Mouse (Mus musculus): Measurements from ENCODE around the gene Arel1. TPM values are rescaled to one million over a fixed set of nuclear protein-coding genes. Genes with fewer than 3 reads are reported as not detected.
A peak's percentile ranks its signal among the peaks of the same experiment; 100 is the strongest.

Arel1 gene
- polyA plus RNA-seq, 1 experiment from 2014 or later: 10.8 TPM

DNA sequence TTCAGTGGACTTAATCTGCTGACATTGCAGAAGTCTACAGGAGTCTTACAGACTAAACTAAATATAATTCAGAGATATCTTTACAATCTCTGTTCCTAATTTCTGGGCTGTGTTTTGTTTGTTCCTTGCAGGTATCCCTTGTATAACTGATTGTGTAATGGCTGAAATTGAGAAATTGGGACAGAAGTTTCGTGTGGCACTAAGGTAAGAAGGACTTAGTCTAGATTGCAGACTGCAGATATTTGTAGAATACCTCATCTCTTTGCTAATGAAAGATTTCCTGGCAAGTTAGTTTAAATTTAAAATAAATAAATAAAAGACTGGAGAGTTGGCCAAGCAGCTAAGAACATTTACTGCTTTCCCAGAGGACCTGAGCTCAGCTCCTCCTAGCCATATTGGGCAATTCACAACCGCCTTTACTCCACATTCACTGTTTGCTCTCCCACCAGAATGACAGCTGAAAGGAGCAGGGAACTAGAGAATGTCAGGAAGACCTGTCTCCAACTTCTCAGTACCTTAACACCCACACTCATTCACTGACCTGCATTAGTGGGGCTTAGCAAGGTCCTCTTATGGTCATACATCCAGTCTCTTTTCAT is 8.7 kb upstream of the Arel1 start:
- Histone ChIP-seq H3K4me1 (no peaks in the 10 kb centered on the region), H3K9ac (no peak overlapping the region), H3K27ac (no peak overlapping the region), H3K27me3 (replicated peaks) (no peaks in the 10 kb centered on the region), H3K9me3 (no peaks in the 10 kb centered on the region), H3K36me3 (peaks cover 30% of the 10 kb centered on the region), H3K4me3 (replicated peaks) (no peak overlapping the region), H3K4me2 (no peak overlapping the region)
- WGBS: 84% methylated on average over 2 of the region's 2 CpGs
- ATAC-seq (ENCODE audit: insufficient read depth, low FRiP score, low read depth): no peak

DNA sequence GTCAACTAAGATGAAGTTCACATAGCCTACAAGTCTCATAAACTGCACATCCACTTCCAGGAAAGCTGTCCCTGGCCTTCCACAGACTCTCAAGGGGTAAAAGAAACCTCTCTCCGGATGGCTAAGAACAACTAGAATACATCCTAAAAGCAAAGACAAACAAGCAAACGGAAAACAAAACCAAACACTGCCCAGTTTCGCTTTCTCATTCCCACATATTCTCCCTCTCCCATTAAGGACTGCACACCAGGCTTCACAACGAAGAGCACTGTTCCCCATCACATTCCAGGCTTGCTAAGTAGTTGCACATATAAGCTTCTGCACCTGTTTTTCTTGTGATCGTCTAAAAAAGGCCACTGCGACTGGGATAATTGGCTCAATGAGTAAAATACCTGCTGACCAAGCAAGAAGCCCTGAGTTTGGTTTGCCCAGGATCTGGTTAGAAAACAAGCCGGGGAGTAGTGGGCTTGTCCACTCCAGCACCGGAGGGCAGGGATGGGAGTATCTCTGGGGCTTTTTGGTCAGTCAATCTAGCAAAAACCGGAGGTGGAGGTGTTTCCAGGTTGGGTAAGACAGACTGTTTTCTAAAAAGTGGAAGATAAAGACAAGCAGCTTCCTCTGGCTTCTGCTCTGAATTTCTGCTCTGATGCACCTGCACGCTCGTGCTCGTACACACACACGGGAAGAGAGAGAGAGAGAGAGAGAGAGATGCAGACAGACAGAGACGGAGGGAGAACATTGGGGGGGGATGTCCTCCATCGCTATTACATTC is 858 bp downstream of the Arel1 start:
- Histone ChIP-seq H3K4me1 (peaks cover 15% of the 10 kb centered on the region), H3K27ac (no peak overlapping the region), H3K36me3 (peaks cover 6% of the 10 kb centered on the region), H3K9me3 (no peaks in the 10 kb centered on the region), H3K4me2 (peak overlapping the region; percentile 86), H3K9ac (peak overlapping the region; percentile 74), H3K4me3 (replicated peaks) (peak overlapping the region; percentile 93), H3K27me3 (replicated peaks) (no peaks in the 10 kb centered on the region)
- 19% methylated on average over 15 of the region's 15 CpGs for WGBS
- ATAC-seq (ENCODE audit: insufficient read depth, low FRiP score, low read depth): no peak

DNA sequence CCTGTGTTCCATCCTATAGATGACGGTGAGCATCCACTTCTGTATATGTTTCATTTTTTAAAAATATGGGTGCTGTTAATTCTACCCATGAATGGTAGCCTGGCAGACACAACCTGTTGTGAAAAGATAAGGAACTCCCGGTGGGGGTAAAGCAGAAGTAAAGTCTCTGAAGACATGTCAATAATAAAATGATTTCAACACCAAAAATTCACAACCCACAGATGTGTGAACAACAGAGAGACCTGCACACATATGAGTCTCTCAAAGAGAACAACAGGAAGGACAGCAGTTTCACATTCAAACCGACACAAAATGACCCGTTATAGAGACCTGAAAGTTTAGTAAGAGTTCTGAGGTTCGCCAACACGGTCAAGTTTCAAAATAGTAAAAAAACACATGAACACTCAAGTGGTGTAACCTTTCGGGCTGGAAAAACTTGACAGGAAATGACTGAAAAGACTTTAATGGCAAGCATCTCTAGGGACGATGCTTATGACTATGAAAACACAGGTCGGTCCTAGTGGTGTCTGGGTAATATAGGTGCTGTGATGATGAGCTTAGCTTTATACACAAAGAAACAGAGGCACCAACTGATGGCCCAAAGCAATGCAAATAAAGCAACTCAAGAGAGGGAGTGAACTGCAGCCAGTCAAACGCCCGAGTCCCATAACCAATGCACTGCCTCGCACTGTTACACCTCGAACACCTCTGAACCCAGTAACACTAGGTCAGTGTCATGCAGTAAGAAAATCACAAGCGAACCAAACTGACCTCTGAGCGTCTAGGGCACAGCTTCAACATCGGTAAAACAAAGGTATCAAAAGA is 1.7 kb downstream of the Arel1 start:
- no peaks in the 10 kb centered on the region for H3K9me3 ChIP-seq
- no peak overlapping the region for H3K9ac ChIP-seq
- ATAC-seq (ENCODE audit: insufficient read depth, low FRiP score, low read depth): no peak
- peaks cover 15% of the 10 kb centered on the region for H3K4me1 ChIP-seq
- H3K4me2 ChIP-seq: peak overlapping the region; percentile 86
- no peaks in the 10 kb centered on the region; the same call in 1 of the 2 replicates for H3K36me3 ChIP-seq
- no peaks in the 10 kb centered on the region for H3K27me3 ChIP-seq (replicated peaks)
- WGBS: 76% methylated on average over 16 of the region's 16 CpGs
- no peak overlapping the region for H3K27ac ChIP-seq
- H3K4me3 ChIP-seq (replicated peaks): peak overlapping the region; percentile 93; the same call in 1 of the 2 replicates

DNA sequence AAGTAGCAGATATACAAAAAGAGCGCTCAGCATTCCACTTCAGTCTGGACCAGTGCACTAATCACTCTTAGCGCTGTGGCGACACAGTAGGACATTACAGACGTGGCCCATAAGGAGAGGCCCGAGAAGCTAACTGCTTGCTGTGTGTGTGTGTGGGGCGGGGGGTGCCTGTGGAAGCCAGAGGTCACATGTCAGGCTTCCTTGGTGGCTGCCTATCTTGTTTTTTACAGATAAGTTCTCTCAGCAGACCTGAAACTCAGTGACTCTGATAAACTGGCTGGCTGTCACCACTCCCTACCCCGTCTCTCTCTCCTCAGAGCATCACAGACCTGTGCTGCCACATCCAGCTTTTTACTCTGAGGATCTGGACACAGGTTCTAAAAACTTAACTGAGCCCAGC is 8.1 kb downstream of the Arel1 start:
- Histone ChIP-seq H3K4me2 (no peak overlapping the region), H3K9me3 (no peaks in the 10 kb centered on the region), H3K9ac (no peak overlapping the region), H3K4me1 (no peaks in the 10 kb centered on the region), H3K36me3 (no peaks in the 10 kb centered on the region), H3K27me3 (replicated peaks) (no peaks in the 10 kb centered on the region), H3K27ac (no peak overlapping the region), H3K4me3 (replicated peaks) (no peak overlapping the region)
- peak; percentile 87 for ATAC-seq (ENCODE audit: insufficient read depth, low FRiP score, low read depth)
- WGBS: 73% methylated on average over 7 of the region's 7 CpGs

DNA sequence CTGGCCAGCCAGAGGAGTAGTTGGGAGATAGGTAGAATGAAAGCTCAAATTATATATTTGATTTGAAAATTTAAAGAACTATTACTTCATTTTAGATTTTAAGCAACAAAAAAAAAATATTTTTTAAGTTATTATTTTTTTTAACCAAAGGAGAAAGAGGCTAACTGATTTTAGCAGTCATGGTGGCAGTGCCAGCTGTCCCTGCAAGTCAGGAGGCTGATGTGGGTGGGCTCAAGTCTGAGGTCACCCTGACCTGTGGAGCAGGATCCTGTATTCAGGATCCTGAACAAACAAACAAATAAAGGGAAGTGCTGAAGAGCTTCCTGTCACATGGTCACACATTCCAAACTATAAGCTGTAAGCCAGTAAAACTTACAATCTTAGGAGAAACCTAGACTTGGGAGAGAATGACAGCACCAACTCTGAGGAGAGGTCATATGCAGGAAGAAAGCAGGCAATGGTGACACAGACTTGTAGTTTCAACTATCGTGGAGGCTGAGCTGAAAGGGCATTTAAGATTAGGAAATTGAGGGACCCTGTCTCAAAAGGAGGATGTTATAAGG is 11.8 kb downstream of the Arel1 start:
- ATAC-seq (ENCODE audit: insufficient read depth, low FRiP score, low read depth): no peak
- 77% methylated on average over 1 of the region's 1 CpGs for WGBS
- no peaks in the 10 kb centered on the region for H3K27me3 ChIP-seq (replicated peaks)

DNA sequence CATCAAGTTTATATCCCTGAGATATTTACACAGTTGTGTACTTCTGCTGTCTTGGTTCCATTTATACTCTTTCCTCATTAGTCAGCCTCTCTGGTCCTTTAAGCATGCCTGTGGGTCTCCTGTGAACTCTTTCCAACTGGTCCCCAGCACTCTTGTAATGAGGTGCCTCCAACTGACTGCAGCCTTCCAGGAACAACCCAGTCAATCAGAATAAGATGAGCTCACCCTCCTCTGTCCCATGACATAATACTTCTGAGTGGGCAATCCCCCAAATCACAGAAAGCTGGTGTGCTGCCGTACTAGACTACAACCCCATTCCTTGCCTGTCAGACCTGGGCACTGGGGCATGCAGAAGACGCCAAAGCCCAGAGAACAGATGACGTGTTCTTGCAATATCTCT is 14.4 kb downstream of the Arel1 start:
- H3K27ac ChIP-seq: no peak overlapping the region
- no peaks in the 10 kb centered on the region for H3K9me3 ChIP-seq
- no peak overlapping the region for H3K9ac ChIP-seq
- ATAC-seq (ENCODE audit: insufficient read depth, low FRiP score, low read depth): no peak
- H3K4me1 ChIP-seq: no peaks in the 10 kb centered on the region
- no peaks in the 10 kb centered on the region for H3K27me3 ChIP-seq (replicated peaks)
- H3K4me3 ChIP-seq (replicated peaks): no peak overlapping the region
- no peaks in the 10 kb centered on the region for H3K36me3 ChIP-seq
- 94% methylated on average over 3 of the region's 3 CpGs for WGBS
- no peak overlapping the region for H3K4me2 ChIP-seq

More for the DNA sequence above, 11.8 kb downstream of the Arel1 start:
- Histone ChIP-seq H3K36me3 (no peaks in the 10 kb centered on the region), H3K4me3 (replicated peaks) (no peak overlapping the region), H3K4me1 (no peaks in the 10 kb centered on the region), H3K4me2 (no peak overlapping the region), H3K9ac (no peak overlapping the region), H3K27ac (no peak overlapping the region), H3K9me3 (no peaks in the 10 kb centered on the region)

DNA sequence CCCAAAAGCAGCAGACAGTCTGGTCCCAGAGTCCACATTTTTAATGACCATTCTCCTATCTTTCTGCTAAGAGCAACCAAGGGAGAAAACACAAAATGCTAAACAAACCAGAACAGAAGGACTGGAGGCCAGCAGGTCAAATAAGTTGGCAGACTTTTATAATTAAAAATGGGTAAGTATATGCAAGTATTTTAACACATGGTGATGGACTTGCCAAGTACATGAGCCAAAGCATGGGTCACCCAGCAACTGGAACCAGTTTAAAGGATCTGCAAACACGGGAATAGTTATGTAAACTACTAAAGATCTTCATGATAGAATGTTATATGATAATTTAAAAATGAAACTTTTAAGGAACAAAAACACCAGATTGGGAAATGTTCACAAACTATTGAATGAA is 18.3 kb downstream of the Arel1 start:
- no peaks in the 10 kb centered on the region for H3K4me1 ChIP-seq
- 55% methylated on average over 1 of the region's 1 CpGs for WGBS
- no peak overlapping the region for H3K9ac ChIP-seq
- no peaks in the 10 kb centered on the region for H3K27me3 ChIP-seq (replicated peaks)
- ATAC-seq (ENCODE audit: insufficient read depth, low FRiP score, low read depth): no peak
- H3K9me3 ChIP-seq: no peaks in the 10 kb centered on the region
- no peak overlapping the region for H3K4me2 ChIP-seq
- no peak overlapping the region for H3K4me3 ChIP-seq (replicated peaks)
- H3K27ac ChIP-seq: peak overlapping the region; percentile 26; the same call in 1 of the 2 replicates
- 0 out of 2 replicates have a peak, but pooled peaks cover 6% of the 10 kb centered on the region for H3K36me3 ChIP-seq

DNA sequence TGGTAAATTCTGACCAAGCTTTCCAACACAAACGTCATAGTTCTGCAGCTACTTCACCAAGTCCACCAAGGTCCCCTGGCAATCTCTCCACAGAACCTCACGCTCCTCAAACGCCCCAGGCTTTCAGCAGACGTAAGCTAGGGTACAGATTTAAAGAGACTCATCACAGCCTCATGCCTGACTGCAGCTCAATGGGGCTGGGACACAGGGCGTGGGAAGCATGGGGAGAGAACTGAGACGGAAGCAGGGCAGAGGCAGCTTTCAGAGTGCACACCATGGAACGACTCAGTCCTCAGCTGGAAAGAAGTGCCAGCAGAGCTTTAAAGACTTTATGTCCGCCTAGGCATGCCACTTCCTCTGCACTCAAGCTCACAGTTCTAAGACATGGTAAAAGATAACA is 19.2 kb downstream of the Arel1 start:
- no peaks in the 10 kb centered on the region for H3K9me3 ChIP-seq
- no peak overlapping the region for H3K9ac ChIP-seq
- H3K4me1 ChIP-seq: no peaks in the 10 kb centered on the region
- WGBS: 72% methylated on average over 8 of the region's 8 CpGs
- H3K4me3 ChIP-seq (replicated peaks): no peak overlapping the region
- ATAC-seq (ENCODE audit: insufficient read depth, low FRiP score, low read depth): no peak
- no peak overlapping the region for H3K27ac ChIP-seq
- no peaks in the 10 kb centered on the region for H3K27me3 ChIP-seq (replicated peaks)
- H3K36me3 ChIP-seq: 0 out of 2 replicates have a peak, but pooled peaks cover 6% of the 10 kb centered on the region
- no peak overlapping the region for H3K4me2 ChIP-seq

DNA sequence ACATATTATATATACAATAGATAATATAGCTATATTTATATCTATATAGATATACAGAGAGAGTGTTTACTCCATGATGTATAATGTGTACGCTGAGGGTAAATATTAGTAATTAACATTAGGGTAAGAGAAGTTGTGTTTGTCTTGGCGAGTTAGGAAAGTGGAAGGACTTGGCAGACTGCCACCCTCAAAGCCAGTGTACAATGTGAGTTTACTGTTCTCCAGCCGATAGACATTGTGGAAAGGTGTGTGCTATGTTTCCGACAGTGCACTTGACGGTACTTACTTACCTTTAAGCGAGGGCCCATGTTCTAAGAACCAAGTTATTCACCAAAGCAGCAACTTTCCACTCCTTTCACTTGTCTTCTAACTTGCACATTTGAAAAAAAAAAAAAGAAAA is 19.9 kb downstream of the Arel1 start:
- H3K4me3 ChIP-seq (replicated peaks): no peak overlapping the region
- H3K27ac ChIP-seq: no peak overlapping the region
- H3K36me3 ChIP-seq: 0 out of 2 replicates have a peak, but pooled peaks cover 6% of the 10 kb centered on the region
- no peak overlapping the region for H3K9ac ChIP-seq
- no peaks in the 10 kb centered on the region for H3K27me3 ChIP-seq (replicated peaks)
- no peaks in the 10 kb centered on the region for H3K9me3 ChIP-seq
- no peaks in the 10 kb centered on the region for H3K4me1 ChIP-seq
- H3K4me2 ChIP-seq: no peak overlapping the region
- 70% methylated on average over 6 of the region's 6 CpGs for WGBS
- ATAC-seq (ENCODE audit: insufficient read depth, low FRiP score, low read depth): peak; percentile 35; the same call in 1 of the 2 replicates

DNA sequence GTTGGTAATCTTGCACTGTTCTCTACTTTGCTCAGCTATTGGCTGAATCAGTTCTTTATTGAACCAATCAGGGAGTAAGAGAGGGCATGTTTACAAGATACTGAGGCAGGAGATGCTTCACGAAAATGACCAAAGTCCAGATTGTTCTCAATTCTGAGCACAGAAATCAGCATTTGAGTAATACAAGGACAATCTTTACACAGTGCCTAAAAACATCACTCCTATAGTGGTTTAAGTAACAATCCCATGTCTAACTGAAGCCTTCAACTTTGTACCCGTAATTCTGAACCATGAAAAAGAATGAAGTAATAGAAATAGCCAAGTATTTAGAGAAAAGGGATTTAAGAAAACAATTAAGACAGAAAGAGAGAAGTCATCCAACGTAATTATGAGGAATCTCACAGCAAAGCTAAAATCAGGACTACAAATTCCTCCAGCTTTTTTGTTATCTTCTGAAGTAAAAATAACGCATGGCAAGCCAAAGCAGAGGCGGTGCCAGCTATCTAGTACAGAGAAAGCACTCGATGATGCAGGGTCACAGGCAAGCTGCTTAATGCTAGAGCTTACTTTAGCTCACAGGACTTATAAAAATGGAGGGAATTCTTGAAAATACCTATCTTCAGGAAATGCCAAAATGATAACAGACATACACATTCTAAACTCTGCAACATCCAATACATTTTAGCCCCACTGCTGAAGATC is 22.0 kb downstream of the Arel1 start:
- H3K36me3 ChIP-seq: 0 out of 2 replicates have a peak, but pooled peaks cover 6% of the 10 kb centered on the region
- H3K27ac ChIP-seq: no peak overlapping the region
- H3K9me3 ChIP-seq: no peaks in the 10 kb centered on the region
- H3K4me3 ChIP-seq (replicated peaks): no peak overlapping the region
- H3K9ac ChIP-seq: no peak overlapping the region
- H3K27me3 ChIP-seq (replicated peaks): no peaks in the 10 kb centered on the region
- no peak overlapping the region for H3K4me2 ChIP-seq
- no peak for ATAC-seq (ENCODE audit: insufficient read depth, low FRiP score, low read depth)
- 90% methylated on average over 6 of the region's 6 CpGs for WGBS
- H3K4me1 ChIP-seq: no peaks in the 10 kb centered on the region

DNA sequence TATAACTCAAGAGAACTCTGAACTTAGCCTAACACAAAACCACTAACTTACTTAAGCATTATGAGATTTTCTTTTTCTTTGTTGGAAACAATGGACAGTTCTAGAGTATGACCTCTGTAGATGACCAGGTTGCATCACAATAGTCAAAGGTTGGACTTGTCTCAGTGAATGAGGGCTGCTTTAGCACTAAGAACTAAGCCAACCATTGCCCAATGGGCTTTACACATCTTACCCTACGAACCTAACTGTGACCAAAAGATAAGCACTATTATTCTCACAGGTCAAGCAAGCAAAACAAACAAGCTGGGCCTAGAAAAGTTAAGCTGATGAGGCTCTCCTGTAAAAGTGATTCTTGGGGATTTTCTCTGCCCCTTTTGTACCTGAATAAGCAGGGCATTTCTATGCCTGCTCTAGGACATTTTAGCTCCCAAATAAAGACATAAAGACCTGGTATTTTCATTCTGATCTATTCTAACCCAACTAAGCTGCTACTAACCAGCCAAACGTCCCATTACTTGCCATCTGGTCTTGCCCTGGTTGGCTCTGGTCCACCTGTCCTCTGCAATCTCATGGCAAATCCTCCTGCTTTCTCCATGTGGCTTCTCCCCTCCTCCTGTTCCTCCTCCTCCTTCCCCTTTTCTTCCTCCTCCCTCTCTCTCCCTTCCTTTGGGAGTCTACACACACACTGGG is 22.7 kb downstream of the Arel1 start:
- no peak overlapping the region for H3K27ac ChIP-seq
- whole genome bisulfite sequencing: 71% methylated on average over 2 of the region's 2 CpGs
- 0 out of 2 replicates have a peak, but pooled peaks cover 6% of the 10 kb centered on the region for H3K36me3 ChIP-seq
- no peak for ATAC-seq (ENCODE audit: insufficient read depth, low FRiP score, low read depth)
- H3K4me1 ChIP-seq: no peaks in the 10 kb centered on the region
- H3K4me3 ChIP-seq (replicated peaks): no peak overlapping the region
- no peaks in the 10 kb centered on the region for H3K9me3 ChIP-seq
- H3K4me2 ChIP-seq: no peak overlapping the region
- no peak overlapping the region for H3K9ac ChIP-seq
- H3K27me3 ChIP-seq (replicated peaks): no peaks in the 10 kb centered on the region
